Mouse (Mus musculus) E14TG2a.4 (cell line): Measurements from ENCODE around the gene Zc3h10.

Experiments used
- H3K27me3 ChIP-seq: 2 replicates; pipeline ENCODE4 v1.6.1; 2014; ENCODE audit warnings: low read length, control low read depth; ENCODE audit not compliant: insufficient read depth
- H3K36me3 ChIP-seq: 2 replicates; pipeline ENCODE4 v1.6.1; 2014; ENCODE audit warnings: low read length, control low read depth; ENCODE audit not compliant: insufficient read depth
- H3K4me1 ChIP-seq: replicated peaks from 2 replicates; pipeline ENCODE4 v1.6.1; 2014; ENCODE audit warnings: low read depth, low read length, control low read depth
- H3K4me3 ChIP-seq: replicated peaks from 2 replicates; pipeline ENCODE4 v1.5.1; 2014; ENCODE audit warnings: mild to moderate bottlenecking, low read length
- H3K9me3 ChIP-seq: 2 replicates; pipeline ENCODE4 v1.6.1; 2014; ENCODE audit warnings: low read length, control low read depth
- CTCF ChIP-seq: conservative IDR thresholded peaks from 2 replicates; pipeline ENCODE4 v1.5.1; 2014; ENCODE audit warnings: low read length
- NANOG ChIP-seq: IDR thresholded peaks from 2 replicates; pipeline ENCODE4 v1.6.1; 2014; ENCODE audit warnings: borderline replicate concordance, low read length, mixed read lengths
- POU5F1 ChIP-seq: IDR thresholded peaks from 2 replicates; pipeline ENCODE4 v1.6.1; 2014; ENCODE audit warnings: low read length, borderline replicate concordance

Zc3h10 gene

DNA sequence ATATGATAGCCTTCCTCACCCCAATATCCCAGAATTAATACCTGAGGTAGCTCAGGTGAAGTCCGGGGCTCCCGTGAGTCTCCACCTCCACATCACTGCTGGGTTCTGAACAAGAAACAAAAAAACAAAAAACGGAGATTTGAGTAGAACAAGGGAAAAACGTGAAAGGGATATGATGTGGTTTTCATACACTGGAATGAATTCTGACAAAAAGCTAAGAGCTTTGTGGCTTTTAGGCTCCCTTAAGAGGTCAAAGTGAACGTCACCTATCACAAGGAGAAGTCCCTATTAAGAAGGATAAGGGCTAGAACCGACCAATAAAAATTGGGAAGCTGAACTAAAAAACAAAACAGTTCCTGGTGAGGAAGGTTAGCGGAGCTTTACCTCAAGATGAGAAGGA is 787 bp downstream of the Zc3h10 start:
- peak overlapping the region; percentile 94 for H3K4me3 ChIP-seq
- H3K36me3 ChIP-seq, result peaks cover 53% of the 10 kb centered on the region
- no peak for TF ChIP-seq CTCF
- no peak for TF ChIP-seq POU5F1
- no peak for TF ChIP-seq NANOG
- H3K4me1 ChIP-seq, result peaks cover 48% of the 10 kb centered on the region
- H3K9me3 ChIP-seq, result no peaks in the 10 kb centered on the region
- H3K27me3 ChIP-seq, result no peaks in the 10 kb centered on the region

DNA sequence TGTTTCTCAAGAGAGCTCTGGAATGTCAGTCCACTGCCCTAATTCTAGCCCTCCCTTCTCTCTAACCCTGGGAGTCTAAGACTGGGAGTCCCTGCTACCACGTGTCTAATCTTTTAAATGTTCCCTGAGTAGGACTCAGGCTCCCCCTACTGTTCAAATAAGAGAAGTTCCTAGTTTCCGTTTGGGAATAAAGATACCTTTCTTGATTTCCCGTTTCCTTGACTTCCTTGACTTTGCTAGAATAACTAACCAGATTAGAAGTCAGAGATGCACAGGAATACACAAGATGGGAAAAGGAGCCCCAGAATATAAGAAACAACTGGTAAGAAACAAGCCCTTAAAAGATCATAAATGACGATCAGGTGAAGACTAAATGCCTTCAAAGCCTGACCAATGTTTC is 1.2 kb downstream of the Zc3h10 start:
- Histone ChIP-seq H3K9me3 (no peaks in the 10 kb centered on the region), H3K4me3 (peak overlapping the region; percentile 94), H3K4me1 (peaks cover 48% of the 10 kb centered on the region), H3K27me3 (no peaks in the 10 kb centered on the region), H3K36me3 (peaks cover 57% of the 10 kb centered on the region)
- TF ChIP-seq CTCF (peak; percentile 85), POU5F1 (no peak)

DNA sequence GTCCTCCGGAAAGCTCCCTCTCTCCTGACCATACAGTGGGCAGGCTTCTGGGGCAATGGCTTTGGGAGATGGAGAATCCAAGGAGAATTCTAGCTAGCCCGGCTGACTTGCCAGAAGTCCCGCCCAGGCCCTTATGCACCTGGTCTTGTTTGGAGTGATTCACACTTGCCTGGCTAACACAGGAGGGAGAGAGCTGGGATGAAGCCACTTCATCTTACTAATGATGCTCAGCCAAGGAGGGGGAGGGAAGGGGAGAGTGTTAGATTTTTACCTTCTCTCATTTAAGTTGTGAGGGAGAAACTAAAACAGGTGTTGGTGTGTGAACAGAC is 2.0 kb downstream of the Zc3h10 start:
- peaks cover 65% of the 10 kb centered on the region for H3K36me3 ChIP-seq
- H3K27me3 ChIP-seq, result no peaks in the 10 kb centered on the region
- no peak for TF ChIP-seq POU5F1
- TF ChIP-seq CTCF, result no peak
- no peak for TF ChIP-seq NANOG
- peak overlapping the region; percentile 94 for H3K4me3 ChIP-seq
- H3K4me1 ChIP-seq, result peaks cover 48% of the 10 kb centered on the region
- no peaks in the 10 kb centered on the region for H3K9me3 ChIP-seq

DNA sequence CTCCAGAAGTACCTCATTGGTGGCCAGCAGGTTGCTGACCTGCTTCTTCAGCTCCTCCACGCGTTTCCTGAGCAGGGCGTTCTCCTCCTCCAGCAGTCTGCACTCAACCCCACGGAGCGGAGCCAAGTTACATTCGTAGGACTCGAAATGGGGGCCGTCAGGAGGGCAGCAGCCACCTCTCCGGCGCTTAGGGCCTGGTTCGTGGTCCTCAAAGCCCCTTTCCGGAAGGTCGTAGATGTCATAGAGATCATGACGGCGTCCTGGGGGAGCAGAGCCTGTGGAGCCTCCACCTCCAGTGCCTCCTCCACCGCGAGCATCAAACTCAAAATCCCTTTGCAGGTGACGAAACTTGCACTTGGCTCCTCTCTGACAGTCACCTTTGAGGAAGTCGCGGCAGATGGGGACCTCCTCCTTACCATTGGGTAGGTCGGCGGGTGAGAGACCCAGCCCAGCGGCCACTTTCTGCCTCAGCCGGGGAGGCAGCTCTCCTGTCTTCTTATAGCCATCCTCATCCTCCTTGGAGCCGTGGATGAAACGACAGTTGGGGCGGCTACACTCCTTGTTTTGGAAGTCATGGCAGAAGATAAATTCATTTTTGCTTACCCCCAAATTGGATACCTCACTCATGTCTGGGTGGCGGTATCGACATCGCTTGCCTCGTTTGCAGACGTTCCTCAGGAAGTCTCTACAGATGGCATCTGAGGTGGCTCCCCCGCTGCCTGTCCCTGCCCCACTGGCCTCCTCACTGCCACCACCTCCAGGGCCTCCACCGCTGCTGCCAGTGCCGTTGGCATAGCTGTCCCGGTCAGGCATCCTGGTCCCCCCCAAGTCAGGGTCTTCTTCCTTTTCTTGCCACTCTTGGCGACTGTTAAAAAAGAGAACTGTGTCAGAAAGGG is 2.7 kb downstream of the Zc3h10 start:
- Histone ChIP-seq H3K4me1 (peaks cover 51% of the 10 kb centered on the region), H3K4me3 (peak overlapping the region; percentile 94), H3K9me3 (no peaks in the 10 kb centered on the region), H3K36me3 (peaks cover 65% of the 10 kb centered on the region), H3K27me3 (no peaks in the 10 kb centered on the region)
- TF ChIP-seq CTCF (no peak), NANOG (no peak), POU5F1 (no peak)

DNA sequence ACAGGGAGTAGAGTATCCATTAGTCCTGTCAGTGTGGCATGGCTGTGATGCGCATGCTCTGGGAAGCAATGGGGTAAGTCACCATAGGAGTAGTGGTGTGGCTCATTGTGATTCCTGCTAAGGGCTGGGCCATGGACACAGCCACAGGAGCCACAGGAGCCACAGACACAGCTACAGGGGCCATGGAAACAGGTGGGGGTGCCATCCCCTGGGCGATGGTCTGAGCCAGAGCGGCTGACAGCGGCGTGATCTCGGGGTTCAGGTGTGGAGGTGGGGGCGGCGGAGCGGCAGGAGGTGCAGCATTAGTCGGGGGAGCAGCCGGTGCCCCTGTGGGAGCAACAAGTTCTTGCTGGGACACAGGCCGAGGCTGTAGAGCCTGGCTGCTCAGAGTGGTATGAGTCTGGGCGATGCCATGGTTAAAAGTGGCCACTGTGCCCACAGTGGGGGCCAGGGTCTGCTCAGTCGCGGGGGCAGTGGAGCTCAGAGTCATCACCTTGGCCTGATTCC is 3.4 kb downstream of the Zc3h10 start:
- H3K4me1 ChIP-seq, result peaks cover 52% of the 10 kb centered on the region
- H3K4me3 ChIP-seq, result peak overlapping the region; percentile 94
- H3K36me3 ChIP-seq, result peaks cover 65% of the 10 kb centered on the region
- no peaks in the 10 kb centered on the region for H3K27me3 ChIP-seq
- no peaks in the 10 kb centered on the region for H3K9me3 ChIP-seq
- TF ChIP-seq CTCF (no peak), NANOG (no peak), POU5F1 (no peak)

DNA sequence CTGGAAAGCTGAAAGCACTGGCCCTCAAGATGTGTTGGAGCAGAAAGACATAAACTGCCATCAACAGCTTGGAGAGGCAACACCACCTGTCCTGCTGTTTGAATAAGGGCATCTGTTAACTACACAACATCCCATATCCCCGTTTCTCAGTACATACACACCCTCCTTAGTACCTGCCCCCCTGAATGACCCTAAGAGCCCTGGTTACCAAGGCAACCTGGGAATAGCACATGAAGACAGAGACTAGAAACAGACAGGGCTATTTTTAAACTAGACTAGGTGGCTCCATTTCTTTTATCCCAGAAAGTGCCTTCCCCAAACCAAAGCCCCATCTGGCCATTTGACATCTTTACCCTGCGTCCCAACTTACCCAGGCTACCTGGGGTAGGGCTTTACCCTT is 4.5 kb downstream of the Zc3h10 start:
- peaks cover 61% of the 10 kb centered on the region for H3K4me1 ChIP-seq

DNA sequence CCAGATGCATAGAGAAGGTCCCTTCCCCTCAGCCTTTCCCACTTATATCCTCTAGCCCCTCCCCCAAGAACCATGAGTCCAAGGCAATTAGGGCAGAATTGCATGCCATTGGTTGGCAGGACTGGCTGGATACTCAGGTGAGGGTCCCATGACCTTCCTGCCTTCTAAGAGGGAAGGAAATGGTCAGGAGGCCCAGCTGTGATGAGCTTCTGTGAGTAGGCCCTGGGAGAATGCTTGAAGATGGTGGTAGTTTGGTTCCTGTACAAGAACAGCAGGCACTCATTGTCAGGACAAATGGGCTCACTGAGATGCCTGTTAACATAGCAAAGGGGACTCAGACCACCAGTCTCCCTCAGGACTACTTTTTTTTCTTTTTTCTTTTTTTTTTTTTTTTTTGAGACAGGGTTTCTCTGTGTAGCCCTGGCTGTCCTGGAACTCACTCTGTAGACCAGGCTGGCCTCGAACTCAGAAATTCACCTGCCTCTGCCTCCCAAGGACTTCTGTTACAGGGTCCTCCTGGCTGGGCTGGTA is 9.2 kb downstream of the Zc3h10 start:
- Histone ChIP-seq H3K9me3 (peaks cover 9% of the 10 kb centered on the region), H3K27me3 (no peaks in the 10 kb centered on the region), H3K4me3 (no peak overlapping the region), H3K4me1 (peaks cover 60% of the 10 kb centered on the region), H3K36me3 (peaks cover 28% of the 10 kb centered on the region)
- TF ChIP-seq POU5F1 (no peak), CTCF (no peak), NANOG (peak; percentile 93)

More for the DNA sequence above, 4.5 kb downstream of the Zc3h10 start:
- TF ChIP-seq POU5F1 (no peak), CTCF (no peak), NANOG (no peak)
- Histone ChIP-seq H3K9me3 (peaks cover 3% of the 10 kb centered on the region), H3K27me3 (no peaks in the 10 kb centered on the region), H3K36me3 (peaks cover 59% of the 10 kb centered on the region), H3K4me3 (no peak overlapping the region)

DNA sequence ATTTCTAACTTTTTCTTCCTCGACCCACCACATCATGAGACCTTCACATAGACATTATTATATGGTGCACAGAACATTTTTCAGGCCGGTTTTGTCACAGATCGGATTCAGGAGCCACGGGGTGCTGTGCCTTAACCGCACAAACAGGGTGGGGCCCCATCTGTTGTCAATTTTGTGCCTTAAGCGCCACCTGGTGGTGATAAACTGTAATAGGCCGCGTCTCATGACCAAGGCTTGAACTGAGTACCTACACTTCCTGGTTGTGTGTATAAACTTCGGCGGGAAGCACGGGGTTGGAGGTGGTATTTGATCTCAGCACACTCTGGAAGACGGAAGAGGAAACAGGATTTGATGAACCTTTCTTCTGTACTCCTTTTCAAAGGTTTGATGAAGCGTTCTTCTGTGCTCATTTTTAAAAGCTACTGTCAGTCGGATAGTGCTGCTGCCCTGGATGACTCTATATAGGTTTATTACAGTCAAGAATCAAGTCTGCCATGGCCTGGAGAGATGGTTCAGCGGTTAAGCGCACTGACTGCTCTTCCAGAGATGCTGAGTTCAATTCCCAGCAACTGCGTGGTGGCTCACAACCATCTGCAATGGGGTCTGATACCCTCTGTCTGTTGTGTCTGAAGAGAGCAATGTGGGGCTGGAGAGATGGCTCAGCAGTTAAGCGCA is 11.2 kb downstream of the Zc3h10 start:
- Histone ChIP-seq H3K4me3 (0 out of 2 replicates have a peak overlapping the region, but pooled peaks have one; percentile 15), H3K9me3 (peaks cover 9% of the 10 kb centered on the region), H3K27me3 (no peaks in the 10 kb centered on the region), H3K36me3 (peaks cover 9% of the 10 kb centered on the region), H3K4me1 (peaks cover 54% of the 10 kb centered on the region)
- no peak for TF ChIP-seq NANOG
- peak; percentile 84 for TF ChIP-seq CTCF
